10 mouse cellular contexts compared by ENCODE assay signal in the genomic region with DNA sequence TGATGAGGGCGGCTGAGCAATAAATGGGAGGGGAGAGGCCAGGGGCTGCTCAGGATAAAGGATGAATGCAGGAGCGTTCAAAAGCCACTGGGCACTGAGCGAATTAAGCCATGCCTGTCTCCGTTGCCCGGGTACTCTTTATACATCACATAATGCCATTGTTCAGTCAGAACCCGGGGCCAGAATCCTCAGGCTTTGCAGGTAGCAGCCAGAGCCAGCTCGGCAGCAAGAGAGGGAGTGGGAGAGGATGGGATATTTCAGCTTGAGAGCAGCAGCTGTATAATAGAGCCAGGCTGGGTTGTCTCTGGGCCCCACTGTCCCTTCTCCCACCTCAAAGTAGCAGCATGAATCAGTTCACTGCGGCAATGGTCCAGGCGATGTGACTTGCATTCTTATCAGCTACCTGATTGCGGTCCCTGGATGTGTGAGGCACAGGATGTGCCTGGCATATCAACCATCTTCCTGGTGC.
A peak's percentile ranks its signal among the peaks of the same experiment; 100 is the strongest.
DNase-seq lines count a peak whose midpoint lies in the region; ATAC-seq lines count a peak whose summit lies in the region.
"Had no signal": no experiment of that assay in that cellular context is flagged by ENCODE, and none has a peak within 500 bp of the region (broad histone marks: within the 10 kb centered on the region; RNA-seq: fewer than 3 reads in every experiment).

No protein-coding gene starts in this region.

- no peaks in the 10 kb centered on the region for H3K27me3 ChIP-seq in forebrain, embryonic 16.5 days (replicated peaks; ENCODE audit: control insufficient read depth, insufficient read depth, low read length)
- no peaks in the 10 kb centered on the region for H3K27me3 ChIP-seq in neural tube, embryonic 12.5 days (replicated peaks)
- H3K27me3 ChIP-seq: kidney, embryonic 15.5 days; liver, embryonic 15.5 days had no signal

- peak overlapping the region; percentile 36 for H3K9ac ChIP-seq in forebrain, embryonic 16.5 days (replicated peaks; ENCODE audit: low read depth, low read length)
- H3K9ac ChIP-seq in neural tube, embryonic 12.5 days: peak overlapping the region; percentile 26
- H3K9ac ChIP-seq: kidney, embryonic 15.5 days; liver, embryonic 15.5 days had no signal

- peak; percentile 74 for DNase-seq in embryo, embryonic 11 days
- peak; percentile 26 to 44 for DNase-seq in layer of hippocampus, postnatal 25 days (ENCODE audit: extremely low spot score in 1 of 2, low spot score in 1 of 2)
- no peak for DNase-seq in heart, adult 9 months (ENCODE audit: low spot score in 2 of 2)
- DNase-seq in spleen, adult 18-20 months: no peak
- DNase-seq in lung, postnatal 4 days: no peak

- H3K27ac ChIP-seq in forebrain, embryonic 16.5 days (ENCODE audit: low read length): peak overlapping the region; percentile 96
- peak overlapping the region; percentile 96 for H3K27ac ChIP-seq in neural tube, embryonic 12.5 days
- H3K27ac ChIP-seq: kidney, embryonic 15.5 days; liver, embryonic 15.5 days had no signal

- H3K9me3 ChIP-seq in forebrain, embryonic 16.5 days (ENCODE audit: control insufficient read depth, low read length): no peaks in the 10 kb centered on the region
- H3K9me3 ChIP-seq in neural tube, embryonic 12.5 days: no peaks in the 10 kb centered on the region
- H3K9me3 ChIP-seq: kidney, embryonic 15.5 days; liver, embryonic 15.5 days had no signal

- peaks cover 49% of the 10 kb centered on the region for H3K4me1 ChIP-seq in forebrain, embryonic 16.5 days (replicated peaks; ENCODE audit: control insufficient read depth, insufficient read depth, low read length)
- peaks cover 43% of the 10 kb centered on the region for H3K4me1 ChIP-seq in neural tube, embryonic 12.5 days
- H3K4me1 ChIP-seq: kidney, embryonic 15.5 days; liver, embryonic 15.5 days had no signal

- no peaks in the 10 kb centered on the region for H3K36me3 ChIP-seq in forebrain, embryonic 16.5 days (ENCODE audit: control insufficient read depth, insufficient read depth)
- no peaks in the 10 kb centered on the region for H3K36me3 ChIP-seq in neural tube, embryonic 12.5 days
- H3K36me3 ChIP-seq: kidney, embryonic 15.5 days; liver, embryonic 15.5 days had no signal

- peak; percentile 75 for ATAC-seq in forebrain, embryonic 16.5 days
- peak; percentile 86 for ATAC-seq in neural tube, embryonic 12.5 days (ENCODE audit: low FRiP score, low read depth)
- no peak for ATAC-seq in megakaryocyte progenitor cell, adult 5-6 weeks (replicated peaks; ENCODE audit: poor library complexity)

- H3K4me3 ChIP-seq in forebrain, embryonic 16.5 days (replicated peaks; ENCODE audit: low read length): no peak overlapping the region
- no peak overlapping the region for H3K4me3 ChIP-seq in neural tube, embryonic 12.5 days
- H3K4me3 ChIP-seq: kidney, embryonic 15.5 days; liver, embryonic 15.5 days had no signal

- 12% methylated on average over 10 of the region's 10 CpGs for WGBS in forebrain, embryonic 16.5 days
- 18% methylated on average over 10 of the region's 10 CpGs for WGBS in neural tube, embryonic 12.5 days

- H3K4me2 ChIP-seq in forebrain, embryonic 16.5 days (ENCODE audit: low read length): peak overlapping the region; percentile 25
- peak overlapping the region; percentile 38 for H3K4me2 ChIP-seq in neural tube, embryonic 12.5 days (replicated peaks)
- H3K4me2 ChIP-seq: kidney, embryonic 15.5 days; liver, embryonic 15.5 days had no signal

Comparison
In these comparisons a context has a peak if more than half of its experiments do, and no peak if none do; other contexts are left out.
1. DNase-seq: peak in embryo, embryonic 11 days (single experiment) and layer of hippocampus, postnatal 25 days (2 of 2); none in heart, adult 9 months (0 of 2), spleen, adult 18-20 months (0 of 2) and lung, postnatal 4 days (0 of 2).